Mouse (Mus musculus) heart, adult 18-20 months (tissue): ENCODE results near the gene Fam178b. TPM values are rescaled to one million over a fixed set of nuclear protein-coding genes. Genes with fewer than 3 reads are reported as not detected.
A peak's percentile ranks its signal among the peaks of the same experiment; 100 is the strongest.
"Not testable (repeated sequence)": the region's sequence is repeated elsewhere in the genome, so short reads cannot be mapped to it uniquely, and the experiment has no call there.

Source experiments
- DNase-seq, 2 experiments: peaks; one replicate each; pipeline ENCODE4 v3.0.0; 2021 to 2022; ENCODE audit warnings: mixed read lengths in 1 of 2
- total RNA-seq, 2 experiments: library from RNA; stranded (reverse); gene quantifications; 2 replicates each; pipeline ENCODE4 v1.2.3; 2021

Fam178b gene
- total RNA-seq, 2 experiments from 2014 or later, result 0.42 TPM; not detected in 1

GRCm38 (mm10) chr1:36672648-36673350, 10.2 kb downstream of the Fam178b start:
- no peak for DNase-seq

DNA sequence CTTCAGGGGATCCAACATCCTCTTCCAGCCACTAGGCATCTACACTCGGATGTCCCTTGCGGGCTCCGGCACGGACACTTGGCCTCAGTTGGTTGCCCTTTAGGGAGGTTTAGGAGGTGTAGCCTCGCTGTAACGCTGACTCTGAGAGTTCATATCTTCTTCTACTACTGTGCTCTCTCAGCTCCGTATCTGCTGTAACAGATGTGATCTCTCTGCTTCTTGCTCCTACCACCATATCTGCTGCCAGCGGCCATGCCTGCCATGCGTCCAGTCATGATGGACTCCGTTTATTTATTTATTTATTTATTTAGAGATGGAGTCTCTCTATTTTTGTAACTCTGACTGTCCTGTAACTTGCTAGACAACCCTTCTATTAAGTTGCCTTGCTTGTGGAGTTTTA, 11.7 kb downstream of the Fam178b start:
- DNase-seq, result no peak

DNA sequence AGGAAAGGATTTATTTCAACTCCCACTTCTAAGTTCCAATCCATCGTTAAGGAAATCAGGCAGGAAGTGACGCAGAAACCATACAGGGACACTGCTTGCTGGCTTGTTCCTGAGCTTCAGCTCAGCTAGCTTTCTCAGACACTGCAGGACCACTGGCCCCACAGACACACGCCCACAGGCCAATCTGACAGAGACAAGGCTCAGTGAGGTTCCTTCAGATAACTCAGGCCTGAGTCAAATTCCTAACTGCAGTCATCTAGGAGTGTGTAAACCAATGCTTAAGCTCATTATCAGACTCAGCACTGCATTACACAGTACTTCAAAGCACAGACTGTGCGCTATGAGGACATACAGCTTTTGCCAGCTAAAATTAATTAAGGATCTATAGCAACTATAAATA, 12.7 kb downstream of the Fam178b start:
- DNase-seq, result no peak

DNA sequence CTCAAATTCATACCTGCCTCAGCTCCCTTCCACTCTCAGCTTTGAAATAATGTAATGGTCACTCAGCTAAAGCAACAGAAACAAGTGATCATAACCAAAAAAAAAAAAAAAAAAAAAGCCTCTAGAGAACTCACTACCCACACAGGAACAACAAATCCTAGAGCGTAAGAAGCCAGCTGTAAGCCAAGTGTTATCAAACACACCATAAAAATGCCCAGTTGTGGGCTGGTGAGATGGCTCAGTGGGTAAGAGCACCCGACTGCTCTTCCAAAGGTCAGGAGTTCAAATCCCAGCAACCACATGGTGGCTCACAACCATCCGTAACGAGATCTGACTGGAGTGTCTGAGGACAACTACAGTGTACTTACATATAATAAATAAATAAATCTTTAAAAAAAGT, 15.0 kb downstream of the Fam178b start:
- DNase-seq, result not testable (repeated sequence)

GRCm38 (mm10) chr1:36665934-36666333, 17.0 kb downstream of the Fam178b start:
- no peak for DNase-seq

GRCm38 (mm10) chr1:36665165-36665723, 17.7 kb downstream of the Fam178b start:
- DNase-seq, result no peak

- DNase-seq, result peak; percentile 28 to 44
Observed at GRCm38 (mm10) chr1:36664457-36664856, 18.5 kb downstream of the Fam178b start.

- DNase-seq, result no peak
Observed at GRCm38 (mm10) chr1:36658621-36659399, 24.2 kb downstream of the Fam178b start.

- no peak for DNase-seq
Observed at GRCm38 (mm10) chr1:36657658-36658415, 25.1 kb downstream of the Fam178b start.

DNA sequence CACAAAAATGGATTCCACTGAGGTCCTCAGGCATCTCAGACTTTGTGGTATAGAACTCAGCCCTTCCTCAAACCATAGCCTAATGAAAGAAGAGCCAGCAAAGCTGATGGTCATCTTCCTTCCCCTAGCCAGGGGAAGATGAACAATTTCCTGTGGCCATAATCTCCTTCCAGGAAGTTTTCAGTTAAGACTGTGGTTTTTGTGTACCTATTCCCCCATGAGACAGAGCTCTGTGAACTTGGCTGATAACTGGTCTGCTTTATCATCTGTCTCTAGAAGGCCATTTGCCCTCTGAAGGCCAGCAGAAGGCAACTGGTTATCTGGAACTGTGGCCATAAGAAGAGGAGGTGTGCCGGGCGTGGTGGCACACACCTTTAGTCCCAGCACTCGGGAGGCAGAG, 26.8 kb downstream of the Fam178b start:
- no peak for DNase-seq

- no peak for DNase-seq
Observed at GRCm38 (mm10) chr1:36655039-36655438, 27.9 kb downstream of the Fam178b start.

GRCm38 (mm10) chr1:36647631-36648030, 35.4 kb downstream of the Fam178b start:
- peak in 1 of 2 experiments; percentile 20 for DNase-seq

DNA sequence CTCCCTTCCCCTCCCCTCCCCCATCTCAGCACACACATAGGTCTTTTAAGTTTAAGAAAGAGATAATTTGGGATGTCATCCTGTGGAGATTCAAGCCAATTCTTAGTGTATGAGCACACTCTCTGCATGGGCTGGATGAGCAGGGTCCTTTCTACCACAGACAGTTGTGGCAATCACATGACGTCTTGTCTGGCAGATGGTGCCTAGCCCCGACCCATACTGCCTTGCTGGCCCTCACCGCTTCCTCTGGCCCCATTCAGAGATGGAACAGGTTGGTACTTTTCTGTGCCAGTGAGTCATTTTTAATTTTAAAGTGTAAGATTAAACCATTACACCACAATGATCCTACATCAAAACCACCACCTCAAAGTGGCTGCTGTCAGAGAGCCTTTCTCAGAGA, 36.7 kb downstream of the Fam178b start:
- DNase-seq, result no peak

DNA sequence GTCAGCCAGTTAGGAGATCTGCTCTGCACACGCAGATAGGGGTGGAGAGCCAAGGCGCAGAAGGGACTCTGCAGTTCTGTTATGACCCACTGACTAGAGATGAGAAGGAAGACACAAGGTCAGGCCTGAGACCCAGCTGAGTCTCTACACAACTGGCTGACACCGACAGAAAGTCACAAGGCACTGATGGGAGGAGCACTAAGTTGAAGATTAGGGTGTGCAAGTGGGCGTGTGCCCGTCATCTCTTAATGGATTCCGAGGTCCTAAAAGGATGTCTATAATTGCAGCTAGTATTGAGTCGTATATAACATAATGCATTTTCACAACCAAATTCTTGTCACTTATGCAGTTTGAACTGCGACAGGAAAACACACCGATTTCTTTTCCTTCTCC, 38.4 kb downstream of the Fam178b start:
- no peak for DNase-seq

DNA sequence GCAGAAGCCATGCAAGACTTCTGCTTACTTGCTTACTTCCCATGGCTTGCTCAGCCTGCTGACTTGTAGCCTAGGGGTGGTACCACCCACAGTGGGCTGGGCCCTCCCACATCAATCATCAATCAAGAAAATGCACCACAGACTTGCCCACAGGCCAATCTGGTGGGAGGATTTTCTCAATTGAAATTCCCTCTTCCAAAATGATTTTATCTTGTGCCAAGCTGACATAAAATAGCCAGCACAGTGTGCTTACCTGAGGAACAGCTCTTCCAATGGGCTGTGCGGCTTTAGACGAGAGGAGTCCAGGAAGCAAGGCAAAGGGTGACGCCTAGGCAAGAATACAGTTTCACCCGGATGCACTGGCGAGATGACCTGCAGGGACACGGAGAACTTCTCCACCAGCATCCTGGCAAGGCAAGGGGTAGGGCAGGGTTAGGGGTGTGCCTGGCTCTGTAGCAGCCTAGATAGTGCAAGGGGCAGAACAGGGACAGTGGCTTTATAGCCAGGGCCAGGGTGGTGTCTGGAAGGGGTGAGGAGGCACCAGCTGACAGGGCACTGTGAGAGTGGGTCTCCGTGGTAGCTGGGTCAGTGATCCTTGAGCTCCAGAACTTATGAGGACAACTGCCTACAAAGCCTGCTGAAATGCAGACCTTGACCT, 38.9 kb downstream of the Fam178b start:
- DNase-seq, result no peak

DNA sequence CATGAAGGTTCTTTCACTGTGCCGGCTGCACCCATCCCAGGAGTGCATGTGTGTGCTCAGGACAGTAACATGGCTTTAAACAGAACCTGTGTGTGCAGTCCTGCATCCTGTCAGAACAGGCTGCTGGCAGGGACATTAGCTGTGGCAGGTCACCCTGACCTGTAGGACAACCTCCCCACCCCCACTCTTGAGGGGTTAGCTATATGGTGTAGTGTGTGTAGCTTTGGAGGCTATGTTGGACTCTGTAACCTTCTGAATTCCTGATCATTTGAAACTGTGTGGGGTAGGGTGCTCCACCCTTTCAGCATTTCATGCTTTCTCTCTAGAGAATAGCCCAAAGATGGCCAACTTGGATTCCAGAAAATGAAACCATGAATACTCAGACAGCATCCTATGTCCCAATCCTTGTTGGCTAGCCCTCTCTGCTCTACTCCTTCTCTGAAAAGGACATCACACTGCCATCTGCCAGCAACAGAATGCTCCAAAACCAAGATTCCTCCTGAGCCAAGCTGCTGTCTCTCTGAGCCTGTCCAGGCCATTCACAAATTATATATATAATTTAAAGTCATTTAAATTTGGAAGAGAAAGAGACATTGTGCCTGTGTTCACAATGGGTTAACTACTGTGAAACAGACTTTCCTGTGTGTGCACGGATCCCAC, 47.0 kb downstream of the Fam178b start:
- peak in 1 of 2 experiments; percentile 29 for DNase-seq

DNA sequence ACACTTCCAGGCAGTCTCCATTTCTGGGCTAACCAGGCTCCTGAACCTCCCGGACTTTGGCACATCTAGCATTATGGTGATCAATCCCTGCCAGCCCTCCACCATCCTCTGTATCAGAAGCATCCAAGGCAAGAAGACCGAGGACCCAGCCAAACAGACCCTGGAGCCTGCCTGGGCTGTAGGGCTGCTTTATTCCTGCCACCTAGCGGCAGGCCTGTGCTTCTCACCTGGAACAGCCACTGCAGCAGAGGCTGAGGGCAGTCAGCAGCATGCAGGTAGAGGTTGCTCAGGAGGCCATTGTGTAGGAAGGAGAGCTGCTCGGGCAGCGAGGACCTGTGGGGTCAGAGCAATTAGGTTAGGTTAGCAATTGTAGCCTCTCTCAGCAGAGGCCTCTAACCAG, 48.0 kb downstream of the Fam178b start:
- DNase-seq, result peak; percentile 72 to 76

- no peak for DNase-seq
Observed at GRCm38 (mm10) chr1:36633920-36634319, 49.1 kb downstream of the Fam178b start.

- no peak for DNase-seq
Observed at GRCm38 (mm10) chr1:36632846-36633245, 50.1 kb downstream of the Fam178b start.

DNA sequence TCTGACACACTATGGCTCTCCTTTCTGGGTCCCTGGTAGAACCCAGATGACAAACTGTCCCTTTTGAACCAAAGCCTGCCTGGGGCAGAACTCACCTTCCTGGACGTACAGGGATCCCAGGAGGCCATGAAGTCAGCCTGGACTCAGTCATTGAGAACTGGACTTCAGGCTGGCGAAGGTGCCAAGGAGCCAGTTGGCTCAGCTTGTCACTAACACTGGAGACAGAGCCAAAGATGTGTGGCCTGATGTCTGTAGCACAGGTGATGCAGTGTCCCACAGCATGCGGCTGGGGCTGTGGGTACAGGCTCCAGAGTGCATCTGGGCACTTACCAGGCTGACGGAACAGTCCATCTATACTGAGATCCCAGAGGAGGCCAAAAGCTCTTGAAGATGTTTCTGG, 50.9 kb downstream of the Fam178b start:
- DNase-seq, result no peak

- DNase-seq, result no peak
Observed at GRCm38 (mm10) chr1:36631391-36631790, 51.6 kb downstream of the Fam178b start.
